Mouse (Mus musculus) embryonic stem cell, embryonic (primary cell): Measurements from ENCODE around the gene Hmgb2.

ENCODE experiments used
- CTCF ChIA-PET, 4 experiments: fragments of 300-600 bp in 2 of 4; fragments of 350-600 bp in 2 of 4; sonication (Branson Sonifier 250); formaldehyde crosslinking; loops; one replicate each; lab custom pipeline; 2022; ENCODE audit warnings: inconsistent platforms in 2 of 4; lab: Charles Lee
- POLR2A ChIA-PET, 4 experiments: fragments of 300-600 bp in 2 of 4; fragments of 350-600 bp in 2 of 4; sonication (Branson Sonifier 250); formaldehyde crosslinking; loops; one replicate each; lab custom pipeline; 2022; ENCODE audit warnings: antibody characterized with exemption in 4 of 4, inconsistent platforms in 1 of 4; lab: Charles Lee

Gene Hmgb2

GRCm38 (mm10) chr8:57511316-57512118 lies at the start of gene Hmgb2:
Gene Hmgb2 (plus strand): TSS chr8:57511907.
- CTCF ChIA-PET: no interaction called here

GRCm38 (mm10) chr8:57462839-57463238 lies 48.9 kb upstream of the Hmgb2 start:
- ChIA-PET POLR2A (interaction anchor here in 1 of 4 experiments (0.6 kb wide), 1 partner anchor 17 kb away, joined by 4 read pairs; no protein-coding TSS in a partner anchor), CTCF (no interaction called here)

More at GRCm38 (mm10) chr8:57511316-57512118, at the start of gene Hmgb2:
- POLR2A ChIA-PET: interaction anchor here (0.6 to 41.7 kb wide), 20 partner anchors 2 to 284 kb away, joined by 3 to 1309 read pairs (median 6); partner anchors contain the start of genes Sap30 (in 4 of the 4) and Hmgb2 (in 1 of the 4)

DNA sequence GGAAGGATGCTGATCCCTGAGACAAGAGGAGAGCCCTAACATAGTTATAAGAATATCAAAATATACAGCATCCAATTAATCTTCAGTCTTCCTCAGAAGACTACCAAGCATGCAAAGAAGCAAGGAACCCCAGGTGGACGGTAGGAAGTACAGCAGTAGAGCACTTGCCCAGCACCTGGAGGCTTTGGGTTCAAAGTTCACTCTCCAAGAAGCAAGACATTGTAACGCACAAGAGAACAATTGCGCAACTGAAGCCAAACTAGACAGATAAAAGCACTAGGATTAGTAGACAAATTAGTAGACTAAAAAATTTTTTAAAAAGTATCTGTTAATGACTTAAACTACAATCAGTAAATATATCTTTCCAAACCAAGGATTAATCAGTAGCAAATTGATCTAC lies 48.0 kb upstream of the Hmgb2 start:
- POLR2A ChIA-PET: no interaction called here
- CTCF ChIA-PET: no interaction called here

GRCm38 (mm10) chr8:57468624-57469023 lies 43.1 kb upstream of the Hmgb2 start:
- POLR2A ChIA-PET: interaction anchor here in 3 of 4 experiments (0.6 to 2.0 kb wide), 6 partner anchors 12 to 21 kb away, joined by 3 to 7 read pairs (median 4); partner anchors contain the start of gene Sap30 (in 2 of the 3)
- CTCF ChIA-PET: no interaction called here

DNA sequence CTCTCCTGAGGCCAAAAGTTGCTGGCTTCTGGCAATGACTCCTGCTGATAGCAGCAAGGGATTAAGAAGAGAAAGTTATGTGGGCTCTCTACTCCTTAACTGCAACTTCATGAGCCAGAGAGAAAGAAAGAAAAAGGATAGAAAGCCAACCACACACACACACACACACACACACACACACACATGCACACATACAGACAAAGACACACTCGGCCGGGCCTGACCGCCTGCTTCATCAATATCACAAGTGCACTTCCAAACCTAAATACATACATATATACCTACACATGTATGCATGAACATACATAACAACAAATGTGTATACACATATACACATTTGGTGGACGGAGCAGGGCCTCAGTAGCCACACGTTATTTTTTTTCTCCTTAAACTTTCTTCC lies 40.8 kb upstream of the Hmgb2 start:
- ChIA-PET CTCF (no interaction called here), POLR2A (interaction anchor here in 1 of 4 experiments (0.7 kb wide), 1 partner anchor 185 kb away, joined by 7 read pairs; no protein-coding TSS in a partner anchor)

DNA sequence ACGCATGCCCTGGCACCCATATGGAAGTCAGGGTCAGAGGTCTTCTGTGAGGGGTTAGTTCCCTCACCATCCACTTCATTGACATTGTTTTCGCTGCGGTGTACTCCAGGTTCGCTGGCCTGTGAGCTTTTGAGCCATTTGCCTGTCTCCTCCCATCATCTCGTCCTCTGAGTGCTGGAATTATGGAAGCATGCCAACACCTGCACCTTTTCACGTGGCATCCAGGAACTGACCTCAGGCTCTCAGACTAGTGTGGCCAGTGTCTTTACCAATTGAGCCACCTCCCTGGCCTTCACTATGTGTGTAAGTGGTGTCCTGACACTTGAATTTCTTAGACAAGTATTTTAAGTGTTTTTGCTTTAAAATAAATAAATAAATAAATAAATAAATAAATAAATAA lies 38.0 kb upstream of the Hmgb2 start:
- POLR2A ChIA-PET: interaction anchor here in 1 of 4 experiments (0.7 kb wide), 1 partner anchor 77 kb away, joined by 6 read pairs; no protein-coding TSS in a partner anchor
- CTCF ChIA-PET: no interaction called here

DNA sequence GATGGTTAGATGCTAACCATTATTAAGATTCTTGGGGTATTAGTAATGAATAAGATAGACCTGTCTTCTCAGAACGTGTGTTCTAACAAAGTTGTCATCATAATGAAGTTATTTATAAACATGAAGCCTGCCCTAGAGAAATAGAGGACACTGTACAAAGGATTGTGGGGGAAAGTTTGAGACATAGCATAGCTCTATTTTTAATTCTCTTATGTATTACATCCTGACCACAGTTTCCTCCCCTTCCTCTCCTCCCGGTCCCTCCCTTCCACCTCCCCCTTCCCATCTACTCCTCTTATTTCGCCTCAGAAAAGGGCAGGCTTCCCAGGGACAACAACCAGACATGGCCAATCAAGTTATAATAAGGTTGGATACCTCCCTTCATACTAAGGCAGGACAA lies 33.3 kb upstream of the Hmgb2 start:
- CTCF ChIA-PET: no interaction called here
- POLR2A ChIA-PET: interaction anchor here in 1 of 4 experiments (0.8 to 4.3 kb wide), 2 partner anchors 11 to 29 kb away, joined by 3 to 31 read pairs; partner anchors contain the start of gene Sap30

DNA sequence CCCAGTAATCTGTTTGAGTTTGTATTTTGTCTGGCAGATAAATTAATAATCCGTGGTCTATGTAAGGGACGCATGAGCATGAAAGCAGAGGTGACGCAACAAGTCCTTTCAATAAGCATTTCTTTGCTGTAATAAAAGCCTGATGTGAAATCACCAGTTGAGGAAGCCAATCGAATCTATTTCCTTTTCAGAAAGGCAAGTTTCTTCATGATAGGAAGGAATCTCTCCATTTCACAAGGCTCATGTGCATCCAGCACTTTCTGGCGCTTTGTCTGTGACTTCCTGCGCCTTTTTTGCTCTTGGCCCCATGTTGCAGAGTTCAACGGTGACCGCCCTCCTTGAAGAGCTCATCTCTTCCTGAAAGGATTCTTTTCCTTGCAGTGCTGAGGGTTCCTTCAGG lies 32.0 kb upstream of the Hmgb2 start:
- POLR2A ChIA-PET: interaction anchor here in 3 of 4 experiments (0.7 to 41.5 kb wide), 5 partner anchors 9 to 44 kb away, joined by 3 to 1309 read pairs (median 4); partner anchors contain the start of genes Hmgb2 (in 1 of the 3) and Sap30 (in 1 of the 3)
- CTCF ChIA-PET: no interaction called here

GRCm38 (mm10) chr8:57480606-57481005 lies 31.1 kb upstream of the Hmgb2 start:
- POLR2A ChIA-PET: interaction anchor here in 3 of 4 experiments (0.6 to 41.5 kb wide), 13 partner anchors 8 to 45 kb away, joined by 3 to 1309 read pairs (median 4); partner anchors contain the start of genes Hmgb2 (in 1 of the 3) and Sap30 (in 1 of the 3)
- CTCF ChIA-PET: no interaction called here

DNA sequence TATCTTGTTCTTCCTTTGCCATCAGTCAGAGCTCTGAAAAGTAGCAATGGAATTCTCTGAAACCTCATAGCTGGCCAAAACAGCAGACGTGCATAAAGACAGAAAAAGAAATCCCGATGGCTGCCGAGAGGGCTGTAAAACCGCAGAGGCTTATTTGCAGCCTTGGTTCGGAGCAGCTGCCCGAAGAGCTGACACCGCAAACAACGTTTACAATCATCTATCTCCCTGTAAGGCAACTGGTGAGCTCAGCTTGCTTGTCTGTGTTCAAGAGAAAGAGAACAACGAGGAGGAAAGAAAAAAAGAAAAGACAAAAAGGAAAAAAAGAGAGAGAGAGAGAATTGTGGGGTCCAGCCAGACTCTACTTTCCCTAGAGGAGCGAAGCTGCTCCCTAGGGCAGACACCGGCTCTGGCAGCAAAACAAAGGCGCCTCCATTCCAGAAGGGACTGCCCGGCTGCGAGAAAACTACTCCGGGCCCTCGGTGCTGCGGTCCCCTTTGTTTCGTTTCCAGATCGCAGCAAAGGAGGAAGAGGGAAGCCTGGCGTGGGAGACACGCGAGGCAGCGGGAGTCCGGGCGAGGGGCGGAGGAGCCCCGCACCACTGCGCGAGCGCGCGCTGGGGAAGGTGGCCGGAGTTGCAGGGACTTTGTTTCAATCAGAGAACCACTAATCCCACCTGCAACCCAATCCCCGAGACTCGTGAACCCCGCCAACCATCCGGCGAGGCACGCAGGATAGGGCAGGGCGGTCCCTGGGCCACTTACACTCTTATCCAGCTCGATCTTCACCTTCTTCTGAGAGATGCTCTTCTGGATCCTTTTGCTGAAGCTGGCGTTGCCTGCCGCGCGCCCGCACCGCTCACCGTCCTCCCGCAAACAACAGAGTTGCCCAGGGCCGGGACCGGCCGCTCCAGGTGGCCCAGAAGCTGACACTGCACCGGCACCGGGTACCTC lies 24.9 kb upstream of the Hmgb2 start:
- ChIA-PET CTCF (interaction anchor here (0.5 to 1.8 kb wide), 6 partner anchors 33 to 650 kb away, joined by 3 to 11 read pairs (median 4); no protein-coding TSS in a partner anchor), POLR2A (interaction anchor here (0.6 to 41.5 kb wide), 48 partner anchors 7 to 871 kb away, joined by 3 to 1309 read pairs (median 4); partner anchors contain the start of genes Hmgb2 (in 4 of the 4), Galnt7 (in 1 of the 4) and Scrg1 (in 1 of the 4))

GRCm38 (mm10) chr8:57487441-57488155 lies 24.1 kb upstream of the Hmgb2 start, which contains the start of gene Sap30:
Gene Sap30 (minus strand): TSS chr8:57487860.
- ChIA-PET POLR2A (interaction anchor here (0.6 to 41.5 kb wide), 61 partner anchors 8 to 871 kb away, joined by 3 to 1309 read pairs (median 3); partner anchors contain the start of genes Hmgb2 (in 4 of the 4), Galnt7 (in 1 of the 4) and Scrg1 (in 1 of the 4)), CTCF (interaction anchor here (0.5 to 1.8 kb wide), 8 partner anchors 10 to 85 kb away, joined by 3 to 6 read pairs (median 4); no protein-coding TSS in a partner anchor)

- POLR2A ChIA-PET: interaction anchor here (0.6 to 41.5 kb wide), 65 partner anchors 8 to 898 kb away, joined by 3 to 1309 read pairs (median 4); partner anchors contain the start of genes Hmgb2 (in 4 of the 4) and Galnt7 (in 1 of the 4)
- CTCF ChIA-PET: interaction anchor here (0.6 to 1.8 kb wide), 7 partner anchors 9 to 290 kb away, joined by 3 to 6 read pairs (median 4); no protein-coding TSS in a partner anchor
Observed at GRCm38 (mm10) chr8:57488312-57488765, 23.4 kb upstream of the Hmgb2 start.

DNA sequence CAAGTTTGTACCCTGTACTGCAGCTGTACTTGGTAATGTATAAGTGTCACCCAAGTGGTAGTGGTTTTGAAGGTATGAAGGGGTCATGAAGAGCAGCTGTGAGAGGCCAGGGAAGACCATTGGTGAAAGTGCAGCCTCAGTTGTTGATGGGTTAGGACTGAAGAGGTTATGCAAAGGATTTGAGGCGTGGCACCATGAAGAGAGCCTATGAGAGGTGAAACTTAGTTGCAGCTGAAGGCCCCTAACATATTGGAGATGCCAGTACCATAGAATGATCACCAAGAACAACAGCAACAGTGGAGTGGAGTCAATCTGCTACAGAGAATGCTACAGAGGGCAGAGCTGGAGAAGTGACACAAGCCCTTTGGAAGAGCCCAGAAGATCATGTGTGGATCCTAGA lies 22.3 kb upstream of the Hmgb2 start:
- CTCF ChIA-PET: interaction anchor here in 1 of 4 experiments (1.0 kb wide), 1 partner anchor 85 kb away, joined by 3 read pairs; no protein-coding TSS in a partner anchor
- POLR2A ChIA-PET: interaction anchor here (0.7 to 41.5 kb wide), 35 partner anchors 8 to 899 kb away, joined by 3 to 1309 read pairs (median 4); partner anchors contain the start of gene Hmgb2 (in 4 of the 4)

GRCm38 (mm10) chr8:57489896-57490295 lies 21.8 kb upstream of the Hmgb2 start:
- CTCF ChIA-PET: interaction anchor here in 1 of 4 experiments (1.0 kb wide), 1 partner anchor 84 kb away, joined by 3 read pairs; no protein-coding TSS in a partner anchor
- POLR2A ChIA-PET: interaction anchor here (0.6 to 41.5 kb wide), 39 partner anchors 8 to 244 kb away, joined by 3 to 1309 read pairs (median 4); partner anchors contain the start of gene Hmgb2 (in 4 of the 4)

- CTCF ChIA-PET: interaction anchor here in 1 of 4 experiments (1.2 kb wide), 1 partner anchor 88 kb away, joined by 3 read pairs; no protein-coding TSS in a partner anchor
- POLR2A ChIA-PET: interaction anchor here in 3 of 4 experiments (0.5 to 41.5 kb wide), 8 partner anchors 11 to 106 kb away, joined by 3 to 1309 read pairs (median 4); partner anchors contain the start of gene Hmgb2 (in 2 of the 3)
Observed at GRCm38 (mm10) chr8:57491873-57492272, 19.8 kb upstream of the Hmgb2 start.

DNA sequence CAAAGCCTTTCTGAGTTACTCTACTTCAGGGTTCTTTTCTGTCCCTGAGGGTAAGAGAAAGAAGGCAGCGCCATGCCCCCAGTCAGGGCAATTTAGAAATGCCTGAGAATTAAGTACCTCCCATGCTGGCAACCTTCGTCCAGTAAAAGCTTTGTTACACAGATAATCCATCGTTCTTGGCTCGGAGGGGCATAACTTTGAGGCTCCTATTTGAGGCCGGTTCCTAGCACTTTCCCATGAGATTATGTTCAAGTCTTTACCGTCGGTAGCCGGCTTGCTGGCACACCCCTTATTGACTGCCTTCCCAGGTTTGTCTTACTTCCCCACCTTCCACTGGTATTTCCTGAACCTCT lies 13.2 kb upstream of the Hmgb2 start:
- CTCF ChIA-PET: interaction anchor here in 1 of 4 experiments (1.0 kb wide), 1 partner anchor 95 kb away, joined by 3 read pairs; no protein-coding TSS in a partner anchor
- POLR2A ChIA-PET: interaction anchor here (0.6 to 41.7 kb wide), 11 partner anchors 2 to 173 kb away, joined by 3 to 1309 read pairs (median 7); partner anchors contain the start of genes Sap30 (in 3 of the 4) and Hmgb2 (in 2 of the 4)
